In genomic region chr7:68096411-68096810, GRCm38 (mm10) we compare ENCODE assay signal across 21 mouse cellular contexts.
DNase-seq lines count a peak whose midpoint lies in the region; ATAC-seq lines count a peak whose summit lies in the region.
"Had no signal": no experiment of that assay in that cellular context is flagged by ENCODE, and none has a peak within 500 bp of the region (broad histone marks: within the 10 kb centered on the region; RNA-seq: fewer than 3 reads in every experiment).

No protein-coding gene starts in this region.

- no peak overlapping the region for H3K9ac ChIP-seq in forebrain, embryonic 14.5 days (ENCODE audit: low read length)
- no peak overlapping the region for H3K9ac ChIP-seq in kidney, embryonic 14.5 days (ENCODE audit: low read depth, low read length)
- H3K9ac ChIP-seq in limb, embryonic 12.5 days (replicated peaks) = no peak overlapping the region
- H3K9ac ChIP-seq: embryonic facial prominence, embryonic 15.5 days; forebrain, embryonic 13.5 days; hindbrain, embryonic 15.5 days; limb, embryonic 15.5 days; midbrain, embryonic 13.5 days; neural tube, embryonic 13.5 days had no signal

- H3K4me3 ChIP-seq in forebrain, embryonic 10.5 days = no peak overlapping the region
- H3K4me3 ChIP-seq in forebrain, embryonic 14.5 days (ENCODE audit: low read depth, low read length) = no peak overlapping the region
- H3K4me3 ChIP-seq in kidney, embryonic 14.5 days (ENCODE audit: low read length) = no peak overlapping the region
- H3K4me3 ChIP-seq in embryonic facial prominence, embryonic 10.5 days = no peak overlapping the region
- H3K4me3 ChIP-seq in limb, embryonic 12.5 days (replicated peaks) = no peak overlapping the region
- H3K4me3 ChIP-seq: embryonic facial prominence, embryonic 15.5 days; forebrain, embryonic 13.5 days; hindbrain, embryonic 10.5 days; hindbrain, embryonic 15.5 days; limb, embryonic 15.5 days; midbrain, embryonic 13.5 days; neural tube, embryonic 13.5 days had no signal

- H3K27ac ChIP-seq in forebrain, embryonic 10.5 days = 0 out of 2 replicates have a peak overlapping the region, but pooled peaks have one; percentile 56
- no peak overlapping the region for H3K27ac ChIP-seq in forebrain, embryonic 14.5 days (ENCODE audit: low read depth, low read length)
- H3K27ac ChIP-seq in kidney, embryonic 14.5 days (ENCODE audit: low read depth, low read length) = no peak overlapping the region; the same call in 1 of the 2 replicates
- peak overlapping the region; percentile 61; the same call in 1 of the 2 replicates for H3K27ac ChIP-seq in embryonic facial prominence, embryonic 10.5 days (replicated peaks)
- H3K27ac ChIP-seq in limb, embryonic 12.5 days = 0 out of 2 replicates have a peak overlapping the region, but pooled peaks have one; percentile 12
- H3K27ac ChIP-seq: embryonic facial prominence, embryonic 15.5 days; forebrain, embryonic 13.5 days; hindbrain, embryonic 15.5 days; limb, embryonic 15.5 days; midbrain, embryonic 13.5 days; neural tube, embryonic 13.5 days had no signal

- no peaks in the 10 kb centered on the region for H3K27me3 ChIP-seq in forebrain, embryonic 10.5 days (ENCODE audit: poor library complexity, severe bottlenecking)
- no peaks in the 10 kb centered on the region for H3K27me3 ChIP-seq in forebrain, embryonic 14.5 days (replicated peaks; ENCODE audit: control insufficient read depth, insufficient read depth, low read length)
- H3K27me3 ChIP-seq in kidney, embryonic 14.5 days (ENCODE audit: control insufficient read depth, insufficient read depth, low read length) = no peaks in the 10 kb centered on the region
- no peaks in the 10 kb centered on the region for H3K27me3 ChIP-seq in embryonic facial prominence, embryonic 10.5 days (replicated peaks; ENCODE audit: low read depth, poor library complexity, severe bottlenecking)
- no peaks in the 10 kb centered on the region for H3K27me3 ChIP-seq in limb, embryonic 12.5 days
- H3K27me3 ChIP-seq: CH12.LX; embryonic facial prominence, embryonic 15.5 days; forebrain, embryonic 13.5 days; hindbrain, embryonic 15.5 days; limb, embryonic 15.5 days; midbrain, embryonic 13.5 days; neural tube, embryonic 13.5 days had no signal

- no peak for ATAC-seq in forebrain, embryonic 14.5 days
- peak; percentile 43; the same call in 1 of the 2 replicates for ATAC-seq in kidney, embryonic 14.5 days (ENCODE audit: low FRiP score, low TSS enrichment)
- no peak for ATAC-seq in limb, embryonic 12.5 days (ENCODE audit: insufficient number of reproducible peaks, insufficient read depth, low FRiP score, low TSS enrichment, low read depth)
- ATAC-seq: activated CD4-positive, CD25-positive, alpha-beta regulatory T cell, adult 4 months; forebrain, embryonic 13.5 days had no signal

- peaks cover 17% of the 10 kb centered on the region; the same call in 1 of the 2 replicates for H3K36me3 ChIP-seq in forebrain, embryonic 10.5 days (replicated peaks)
- H3K36me3 ChIP-seq in forebrain, embryonic 14.5 days (ENCODE audit: control insufficient read depth, insufficient read depth, low read length) = no peaks in the 10 kb centered on the region
- H3K36me3 ChIP-seq in kidney, embryonic 14.5 days (ENCODE audit: control insufficient read depth, insufficient read depth, low read length) = no peaks in the 10 kb centered on the region
- H3K36me3 ChIP-seq in embryonic facial prominence, embryonic 10.5 days (replicated peaks) = peaks cover 20% of the 10 kb centered on the region
- peaks cover 20% of the 10 kb centered on the region; the same call in 1 of the 2 replicates for H3K36me3 ChIP-seq in limb, embryonic 12.5 days
- H3K36me3 ChIP-seq: embryonic facial prominence, embryonic 15.5 days; hindbrain, embryonic 15.5 days; limb, embryonic 15.5 days; midbrain, embryonic 13.5 days; neural tube, embryonic 13.5 days had no signal

- 89% methylated on average over 6 of the region's 6 CpGs for WGBS in forebrain, embryonic 10.5 days
- WGBS in forebrain, embryonic 14.5 days = 87% methylated on average over 6 of the region's 6 CpGs
- 61% methylated on average over 6 of the region's 6 CpGs for WGBS in kidney, embryonic 14.5 days
- WGBS in embryonic facial prominence, embryonic 10.5 days = 82% methylated on average over 6 of the region's 6 CpGs
- WGBS in limb, embryonic 12.5 days = 68% methylated on average over 6 of the region's 6 CpGs

- H3K9me3 ChIP-seq in forebrain, embryonic 10.5 days = no peaks in the 10 kb centered on the region
- H3K9me3 ChIP-seq in forebrain, embryonic 14.5 days (replicated peaks; ENCODE audit: control insufficient read depth, low read length) = no peaks in the 10 kb centered on the region
- H3K9me3 ChIP-seq in kidney, embryonic 14.5 days (ENCODE audit: control insufficient read depth, low read length) = no peaks in the 10 kb centered on the region
- H3K9me3 ChIP-seq in embryonic facial prominence, embryonic 10.5 days = no peaks in the 10 kb centered on the region
- 0 out of 2 replicates have a peak, but pooled peaks cover 4% of the 10 kb centered on the region for H3K9me3 ChIP-seq in limb, embryonic 12.5 days
- H3K9me3 ChIP-seq: embryonic facial prominence, embryonic 15.5 days; forebrain, embryonic 13.5 days; hindbrain, embryonic 10.5 days; hindbrain, embryonic 15.5 days; limb, embryonic 15.5 days; midbrain, embryonic 13.5 days; neural tube, embryonic 13.5 days had no signal

- peaks cover 12% of the 10 kb centered on the region for H3K4me1 ChIP-seq in forebrain, embryonic 10.5 days
- H3K4me1 ChIP-seq in forebrain, embryonic 14.5 days (ENCODE audit: control insufficient read depth, insufficient read depth, low read length) = peaks cover 2% of the 10 kb centered on the region; the same call in 1 of the 2 replicates
- H3K4me1 ChIP-seq in kidney, embryonic 14.5 days (ENCODE audit: control insufficient read depth, insufficient read depth, low read length) = peaks cover 22% of the 10 kb centered on the region
- peaks cover 16% of the 10 kb centered on the region for H3K4me1 ChIP-seq in embryonic facial prominence, embryonic 10.5 days
- H3K4me1 ChIP-seq in limb, embryonic 12.5 days (replicated peaks) = peaks cover 24% of the 10 kb centered on the region
- H3K4me1 ChIP-seq: embryonic facial prominence, embryonic 15.5 days had no signal

- no peak for DNase-seq in forebrain, embryonic 10.5 days (ENCODE audit: extremely low spot score, low spot score)
- no peak for DNase-seq in forebrain, embryonic 14.5 days (ENCODE audit: low spot score)
- no peak for DNase-seq in kidney, postnatal 10 days
- DNase-seq in embryonic facial prominence, embryonic 10.5 days (ENCODE audit: low spot score) = no peak
- DNase-seq in urinary bladder, adult 18-20 months (ENCODE audit: low spot score in 2 of 2) = no peak
- DNase-seq: cerebellum, adult 2 months; cerebellum, postnatal 14 days; gastrocnemius, postnatal 14 days; heart, postnatal 14 days; lung, postnatal 4 days had no signal

- no peak overlapping the region for H3K4me2 ChIP-seq in forebrain, embryonic 14.5 days (ENCODE audit: low read length)
- no peak overlapping the region for H3K4me2 ChIP-seq in kidney, embryonic 14.5 days (replicated peaks; ENCODE audit: low read depth, low read length)
- no peak overlapping the region for H3K4me2 ChIP-seq in limb, embryonic 12.5 days
- H3K4me2 ChIP-seq: embryonic facial prominence, embryonic 15.5 days; forebrain, embryonic 13.5 days; hindbrain, embryonic 15.5 days; limb, embryonic 15.5 days; midbrain, embryonic 13.5 days; neural tube, embryonic 13.5 days had no signal

Comparison
In these comparisons a context has a peak if more than half of its experiments do, and no peak if none do; other contexts are left out.
1. H3K27ac ChIP-seq: peak in forebrain, embryonic 10.5 days (single experiment), embryonic facial prominence, embryonic 10.5 days (single experiment) and limb, embryonic 12.5 days (single experiment); none in forebrain, embryonic 14.5 days (single experiment) and kidney, embryonic 14.5 days (single experiment).